Mouse (Mus musculus) embryonic facial prominence, embryonic 14.5 days (tissue): ENCODE data around the gene Cela1. TPM values are rescaled to one million over a fixed set of nuclear protein-coding genes. Genes with fewer than 3 reads are reported as not detected.

Experiments used
- ATAC-seq: fragments of 200-750 bp; cut with Nextera tagmentation; 2 replicates; pipeline ENCODE4 v1.8.0; 2017; ENCODE audit warnings: low read depth, moderate number of reproducible peaks, moderate TSS enrichment
- DNase-seq: peaks from one replicate; pipeline ENCODE4 v3.0.0-alpha.2; 2015; ENCODE audit warnings: low spot score
- H3K27ac ChIP-seq: fragments of 300-500 bp; sonication (generic); replicated peaks from 2 replicates; pipeline ENCODE4 v1.5.1; 2014; ENCODE audit warnings: low read depth, mild to moderate bottlenecking, low read length, moderate library complexity
- H3K27me3 ChIP-seq: fragments of 300-500 bp; sonication (generic); replicated peaks from 2 replicates; pipeline ENCODE4 v1.6.1; 2014; ENCODE audit warnings: low read length; ENCODE audit not compliant: control insufficient read depth, insufficient read depth
- H3K36me3 ChIP-seq: fragments of 300-500 bp; sonication (generic); 2 replicates; pipeline ENCODE4 v1.6.1; 2014; ENCODE audit warnings: low read length, mixed read lengths; ENCODE audit not compliant: control insufficient read depth, insufficient read depth
- H3K4me1 ChIP-seq: fragments of 300-500 bp; sonication (generic); 2 replicates; pipeline ENCODE4 v1.6.1; 2014; ENCODE audit warnings: antibody characterized with exemption, low read length; ENCODE audit not compliant: control insufficient read depth, insufficient read depth
- H3K4me2 ChIP-seq: fragments of 300-500 bp; sonication (generic); 2 replicates; pipeline ENCODE4 v1.6.1; 2014; ENCODE audit warnings: low read depth, mild to moderate bottlenecking, low read length, moderate library complexity, mixed read lengths
- H3K4me3 ChIP-seq: fragments of 300-500 bp; sonication (generic); 2 replicates; pipeline ENCODE4 v1.5.1; 2014; ENCODE audit warnings: low read depth, mild to moderate bottlenecking, low read length
- H3K9ac ChIP-seq: fragments of 300-500 bp; sonication (generic); 2 replicates; pipeline ENCODE4 v1.6.1; 2014; ENCODE audit warnings: low read depth, mild to moderate bottlenecking, low read length, moderate library complexity, mixed read lengths
- H3K9me3 ChIP-seq: fragments of 300-500 bp; sonication (generic); 2 replicates; pipeline ENCODE4 v1.6.1; 2016; ENCODE audit warnings: low read length; ENCODE audit not compliant: control insufficient read depth
- WGBS: fragments of 180-500 bp; shearing (Covaris S2); extraction: QIAGEN DNeasy Blood & Tissue Kit; methylation state at CpG from one replicate; pipeline ENCODE4 v1.1.7; 2014; 5-methylcytosine and 5-hydroxymethylcytosine counted together
- microRNA-seq: library from miRNA; unstranded; fragments of <30 nt; microRNA quantifications from one replicate; pipeline ENCODE4, GENCODE M21; 2016; ENCODE audit warnings: borderline number of aligned reads
- polyA plus RNA-seq: library from polyadenylated mRNA; unstranded; fragments of >200 nt; fragmentation: Nextera tagmentation; extraction: Ambion mirVana; gene quantifications from 2 replicates; pipeline ENCODE4 v1.2.1, GENCODE M21; 2014

The Cela1 gene
- polyA plus RNA-seq, 1 experiment from 2014 or later: 3.8 TPM

DNA sequence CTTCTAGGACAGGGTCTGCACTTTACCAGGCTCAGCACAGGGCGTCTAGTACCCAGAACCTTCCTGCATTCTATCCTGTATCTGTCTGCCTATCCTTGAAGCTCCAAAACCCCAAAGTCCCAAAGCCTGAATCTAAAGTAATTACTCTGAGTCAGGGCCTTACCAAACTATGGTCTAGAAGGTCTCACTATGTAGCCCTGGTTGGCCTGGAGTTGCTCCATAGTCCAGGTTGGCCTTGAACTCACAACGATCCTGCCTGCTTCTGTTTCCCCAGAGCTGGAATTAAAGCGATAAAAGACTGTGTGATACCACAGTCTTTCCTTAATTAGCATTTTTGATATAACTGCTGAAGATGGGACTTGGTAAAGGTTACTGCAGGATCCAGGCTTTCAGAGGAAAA lies 63.3 kb downstream of the Cela1 start:
- H3K27me3 ChIP-seq: no peaks in the 10 kb centered on the region
- 91% methylated on average over 3 of the region's 3 CpGs for WGBS
- ATAC-seq (no peak), DNase-seq (no peak)
- no peak overlapping the region for H3K4me2 ChIP-seq
- no peaks in the 10 kb centered on the region for H3K4me1 ChIP-seq
- H3K9ac ChIP-seq: no peak overlapping the region
- peaks cover 15% of the 10 kb centered on the region for H3K36me3 ChIP-seq
- H3K27ac ChIP-seq: no peak overlapping the region
- no peaks in the 10 kb centered on the region for H3K9me3 ChIP-seq
- H3K4me3 ChIP-seq: no peak overlapping the region

Small RNA genes lying within 50 kb of the gene (microRNA-seq; reads per million reads assigned to microRNA genes)
- not detected for gene Mir6961

Other genes with a start within 250 kb of the Cela1 start
- 26.6 and 30.4 TPM in 2 replicates for gene Letmd1, start 218.9 kb downstream of the Cela1 start, polyA plus RNA-seq
- gene Csrnp2, start 192.4 kb downstream of the Cela1 start, polyA plus RNA-seq: 15.5 and 17.3 TPM in 2 replicates
- 17.4 and 22.6 TPM in 2 replicates for gene Tfcp2, start 135.9 kb downstream of the Cela1 start, polyA plus RNA-seq
- 8.3 and 10.1 TPM in 2 replicates for gene Pou6f1, start 87.9 kb downstream of the Cela1 start, polyA plus RNA-seq
- 185 and 189 TPM in 2 replicates for gene Dazap2, start 72.6 kb downstream of the Cela1 start, polyA plus RNA-seq
- 15.8 and 17.2 TPM in 2 replicates for gene Smagp, start 51.0 kb downstream of the Cela1 start, polyA plus RNA-seq
- gene Bin2, start 18.4 kb downstream of the Cela1 start, polyA plus RNA-seq: 2.3 and 2.4 TPM in 2 replicates
- 1.5 and 2.1 TPM in 2 replicates for gene Galnt6, start 41.5 kb upstream of the Cela1 start, polyA plus RNA-seq
- 3.1 and 4.3 TPM in 2 replicates for gene Slc4a8, start 73.8 kb upstream of the Cela1 start, polyA plus RNA-seq
- 4.9 and 5.3 TPM in 2 replicates for gene Scn8a, start 181.9 kb upstream of the Cela1 start, polyA plus RNA-seq